Mouse (Mus musculus) megakaryocyte, embryonic 14.5 days (primary cell): Measurements from ENCODE around the gene Ak5.

Experiments used
- FLI1 ChIP-seq: IDR thresholded peaks from 2 replicates; pipeline ENCODE4 v1.6.1; 2012; ENCODE audit warnings: low read length, inconsistent platforms, mixed read lengths
- GATA1 ChIP-seq: IDR thresholded peaks from 3 replicates; pipeline ENCODE4 v1.6.1; 2012; ENCODE audit warnings: mixed read lengths, low read length, inconsistent platforms, borderline replicate concordance

GRCm38 (mm10) chr3:152592767-152593425 lies 75.3 kb downstream of the Ak5 start:
- no peak for TF ChIP-seq GATA1
- TF ChIP-seq FLI1 = no peak
